Mouse (Mus musculus) right cerebral cortex, postnatal 10 days (tissue): ENCODE data around the gene Tgif2lx2.
"Not testable (repeated sequence)": the region's sequence is repeated elsewhere in the genome, so short reads cannot be mapped to it uniquely, and the experiment has no call there.

Experiments
- DNase-seq, 2 experiments: peaks; one replicate each; pipeline ENCODE4 v3.0.0; 2021; ENCODE audit warnings: low spot score in 2 of 2

Gene Tgif2lx2

DNA sequence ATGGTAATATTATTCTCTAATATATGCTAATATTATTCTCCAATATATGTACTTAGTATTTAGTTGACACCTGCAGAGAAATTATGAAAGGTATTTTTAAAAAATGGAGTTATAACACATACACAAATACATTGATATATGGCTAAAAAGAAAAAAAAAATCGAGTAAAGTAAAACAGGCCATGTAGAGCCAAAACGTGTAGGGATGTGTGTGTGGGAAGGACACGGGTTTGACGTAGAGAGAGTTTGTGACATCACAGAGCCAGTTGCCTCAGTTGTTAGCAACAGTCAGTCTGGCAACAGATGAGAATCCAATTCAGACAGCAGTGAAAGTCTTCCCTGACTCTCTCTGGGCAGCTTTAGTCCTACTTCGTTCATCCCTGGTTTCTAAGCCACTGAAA lies at the start of gene Tgif2lx2:
Gene Tgif2lx2, plus strand, starts transcription at position 301 of the 400 bp plus-strand sequence.
- not testable (repeated sequence) for DNase-seq
